Mouse (Mus musculus): ENCODE measurements at regions not wholly inside any gene's neighbourhood (a gene's known extent, or its start where the extent isn't known, plus 50 kb on each side); places are given as distances from the start of the nearest gene placed in this dataset.

DNA sequence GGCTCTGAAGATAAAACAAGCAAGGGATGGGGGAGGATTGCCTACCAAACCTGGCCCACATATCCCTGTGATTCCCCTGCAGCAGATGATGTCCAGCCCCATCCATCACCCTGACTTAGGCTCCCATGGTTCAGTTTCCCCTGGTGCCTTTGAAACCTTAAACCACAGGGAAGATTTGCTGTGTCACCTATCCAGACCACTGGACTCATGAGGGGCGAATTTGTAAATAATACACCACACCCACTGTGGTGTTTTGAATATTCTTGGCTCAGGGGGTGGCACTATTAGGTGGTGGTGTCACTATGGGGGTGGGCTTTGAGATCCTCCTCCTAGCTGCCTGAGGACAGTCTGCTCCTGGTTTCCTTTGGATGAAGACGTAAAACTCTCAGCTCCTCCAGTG lies 205.8 kb upstream of the Srrm4 start:
- Histone ChIP-seq H3K36me3 (replicated peaks; ENCODE audit: low read length) (no peaks in the 10 kb centered on the region), H3K4me1 (no peaks in the 10 kb centered on the region), H3K9me3 (peaks cover 45% of the 10 kb centered on the region), H3K4me3 (replicated peaks) (no peak overlapping the region), H3K27me3 (replicated peaks) (no peaks in the 10 kb centered on the region)
- TF ChIP-seq FLI1 (IDR thresholded peaks at IDR 0.05; ENCODE audit: low read length) (no peak), GATA1 (IDR thresholded peaks at IDR 0.05; ENCODE audit: borderline replicate concordance, low read length) (no peak)

DNA sequence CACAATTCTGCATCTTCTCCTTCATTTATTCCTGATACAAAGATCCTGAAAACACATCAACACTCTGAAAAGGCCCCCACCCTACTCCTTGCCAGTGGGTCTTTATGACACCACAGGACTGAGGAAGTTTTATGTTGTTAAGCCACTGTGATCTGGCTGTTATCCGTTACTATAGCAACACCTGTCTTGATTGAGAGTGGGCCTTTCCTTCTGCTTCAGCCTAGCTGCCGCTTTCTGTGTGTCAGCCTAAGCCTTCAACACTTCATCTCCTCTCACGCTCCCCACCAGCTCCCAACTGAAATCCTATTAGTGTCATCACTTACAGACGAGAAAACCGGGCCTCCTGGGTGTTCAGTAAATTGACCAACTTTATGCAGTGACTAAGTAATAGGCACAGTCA lies 203.6 kb upstream of the Srrm4 start:
- peaks cover 47% of the 10 kb centered on the region for H3K9me3 ChIP-seq

DNA sequence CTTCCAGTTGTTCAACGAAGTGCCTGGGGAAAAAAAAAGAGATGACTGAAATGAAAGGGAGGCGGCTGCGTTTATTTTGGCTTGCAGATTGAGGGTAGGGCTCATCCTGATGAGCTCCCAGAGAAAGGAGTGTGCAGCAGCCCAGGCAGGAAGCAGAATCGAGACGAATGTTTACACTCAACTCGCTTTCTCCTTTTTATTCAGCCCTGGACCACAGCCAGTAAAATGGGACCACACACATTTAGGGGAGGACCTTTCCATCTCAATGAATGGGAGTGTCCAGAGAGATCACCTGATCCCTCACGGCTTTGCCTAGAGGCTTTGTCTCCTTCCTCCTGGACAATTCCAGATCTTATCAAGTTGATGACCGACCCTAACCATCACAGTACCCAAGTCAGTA lies 198.8 kb upstream of the Srrm4 start:
- no peak overlapping the region for H3K4me3 ChIP-seq (replicated peaks)
- H3K9me3 ChIP-seq, result peaks cover 73% of the 10 kb centered on the region
- H3K27me3 ChIP-seq (replicated peaks), result no peaks in the 10 kb centered on the region
- no peaks in the 10 kb centered on the region for H3K36me3 ChIP-seq (replicated peaks; ENCODE audit: low read length)
- H3K4me1 ChIP-seq, result no peaks in the 10 kb centered on the region
- no peak for TF ChIP-seq FLI1 (IDR thresholded peaks at IDR 0.05; ENCODE audit: low read length)
- no peak for TF ChIP-seq GATA1 (IDR thresholded peaks at IDR 0.05; ENCODE audit: borderline replicate concordance, low read length)

More for the DNA sequence above, 203.6 kb upstream of the Srrm4 start:
- Histone ChIP-seq H3K4me3 (replicated peaks) (no peak overlapping the region), H3K27me3 (replicated peaks) (no peaks in the 10 kb centered on the region), H3K4me1 (no peaks in the 10 kb centered on the region), H3K36me3 (replicated peaks; ENCODE audit: low read length) (no peaks in the 10 kb centered on the region)
- TF ChIP-seq FLI1 (IDR thresholded peaks at IDR 0.05; ENCODE audit: low read length), result no peak
- no peak for TF ChIP-seq GATA1 (IDR thresholded peaks at IDR 0.05; ENCODE audit: borderline replicate concordance, low read length)

DNA sequence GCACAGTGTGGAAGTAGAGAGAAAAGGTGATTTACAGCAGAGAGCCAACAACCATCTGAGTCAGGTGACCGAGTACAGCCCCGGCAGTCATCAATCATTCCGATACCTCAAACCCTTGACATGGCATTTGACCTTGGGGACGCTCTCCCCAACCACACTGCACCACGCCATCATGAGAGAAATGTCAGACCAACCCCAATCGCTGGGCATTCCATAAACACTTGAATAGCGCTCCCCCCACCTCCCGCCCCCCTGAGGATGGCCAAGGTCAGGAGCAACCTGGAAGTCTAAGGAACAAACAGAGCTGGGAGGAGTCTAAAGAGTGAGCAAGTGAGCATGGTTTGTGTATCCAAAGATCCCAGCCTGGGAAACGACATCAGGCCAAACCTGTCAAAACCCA lies 198.2 kb upstream of the Srrm4 start:
- no peak for TF ChIP-seq FLI1 (IDR thresholded peaks at IDR 0.05; ENCODE audit: low read length)
- no peak for TF ChIP-seq GATA1 (IDR thresholded peaks at IDR 0.05; ENCODE audit: borderline replicate concordance, low read length)
- peaks cover 75% of the 10 kb centered on the region for H3K9me3 ChIP-seq
- no peaks in the 10 kb centered on the region for H3K36me3 ChIP-seq (replicated peaks; ENCODE audit: low read length)
- H3K4me3 ChIP-seq (replicated peaks), result no peak overlapping the region
- H3K4me1 ChIP-seq, result no peaks in the 10 kb centered on the region; the same call in 1 of the 2 replicates
- H3K27me3 ChIP-seq (replicated peaks), result no peaks in the 10 kb centered on the region

DNA sequence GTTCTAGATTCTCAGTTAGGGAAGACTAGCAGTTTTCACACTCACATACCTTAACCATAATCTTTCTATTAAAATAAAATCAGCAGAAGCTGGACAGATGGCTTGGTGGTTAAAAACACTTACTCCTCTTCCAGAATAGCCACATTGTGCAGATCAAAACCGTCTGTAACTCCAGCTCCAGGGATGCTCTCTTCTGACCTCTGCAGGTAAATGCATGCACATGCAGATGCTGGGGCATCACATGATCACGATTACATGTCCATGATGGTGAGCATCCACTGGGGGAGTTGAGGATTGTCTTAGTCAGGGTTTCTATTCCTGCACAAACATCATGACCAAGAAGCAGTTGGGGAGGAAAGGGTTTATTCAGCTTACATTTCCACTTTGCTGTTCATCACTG lies 184.8 kb upstream of the Srrm4 start:
- H3K27me3 ChIP-seq (replicated peaks), result no peaks in the 10 kb centered on the region
- no peak overlapping the region for H3K4me3 ChIP-seq (replicated peaks)
- TF ChIP-seq GATA1 (IDR thresholded peaks at IDR 0.05; ENCODE audit: borderline replicate concordance, low read length), result no peak
- no peak for TF ChIP-seq FLI1 (IDR thresholded peaks at IDR 0.05; ENCODE audit: low read length)
- H3K9me3 ChIP-seq, result peaks cover 48% of the 10 kb centered on the region
- no peaks in the 10 kb centered on the region for H3K36me3 ChIP-seq (replicated peaks; ENCODE audit: low read length)
- no peaks in the 10 kb centered on the region for H3K4me1 ChIP-seq

DNA sequence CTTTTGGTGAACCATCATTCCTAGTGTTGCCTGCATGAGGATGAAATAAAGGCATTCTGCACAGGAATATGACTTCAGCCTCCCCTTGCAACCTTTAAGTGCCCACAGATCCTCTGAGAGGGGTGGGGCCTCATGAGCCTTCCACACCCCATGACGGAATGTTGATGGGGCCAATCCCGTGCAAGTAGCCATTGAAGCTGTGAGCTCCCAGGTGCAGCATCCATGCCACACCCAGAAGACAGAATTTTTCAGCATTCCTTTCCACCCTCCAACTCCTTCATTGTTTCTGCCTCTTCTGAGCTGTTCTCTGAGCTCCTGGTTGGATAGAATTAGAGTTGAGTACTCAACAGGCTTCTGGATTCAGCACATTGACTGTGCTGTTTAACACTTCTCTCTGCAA lies 174.6 kb upstream of the Srrm4 start:
- no peak overlapping the region for H3K4me3 ChIP-seq (replicated peaks)
- H3K27me3 ChIP-seq (replicated peaks), result no peaks in the 10 kb centered on the region
- peaks cover 49% of the 10 kb centered on the region for H3K9me3 ChIP-seq
- no peaks in the 10 kb centered on the region for H3K4me1 ChIP-seq
- no peaks in the 10 kb centered on the region for H3K36me3 ChIP-seq (replicated peaks; ENCODE audit: low read length)
- TF ChIP-seq GATA1 (IDR thresholded peaks at IDR 0.05; ENCODE audit: borderline replicate concordance, low read length) (no peak), FLI1 (IDR thresholded peaks at IDR 0.05; ENCODE audit: low read length) (no peak)

DNA sequence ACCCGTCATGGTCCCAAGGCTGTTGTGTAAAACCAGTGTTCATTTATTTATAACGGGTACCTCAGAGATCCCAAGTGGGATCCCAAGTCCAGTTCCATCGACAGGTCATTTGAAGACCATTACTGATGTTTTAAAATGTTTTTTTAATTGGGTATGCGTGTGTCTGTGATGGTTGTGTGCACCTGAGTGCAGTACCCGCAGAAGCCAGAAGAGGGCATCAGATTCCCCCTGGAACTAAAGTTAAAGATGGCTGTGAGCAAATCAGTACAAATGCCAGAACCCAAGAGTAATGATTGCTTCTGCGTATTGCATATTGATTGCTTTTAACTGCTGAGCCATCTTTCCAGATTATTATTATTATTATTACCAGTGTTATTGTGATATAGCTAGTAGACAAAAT lies 169.7 kb upstream of the Srrm4 start:
- TF ChIP-seq GATA1 (IDR thresholded peaks at IDR 0.05; ENCODE audit: borderline replicate concordance, low read length), result no peak
- TF ChIP-seq FLI1 (IDR thresholded peaks at IDR 0.05; ENCODE audit: low read length), result no peak
- no peaks in the 10 kb centered on the region for H3K36me3 ChIP-seq (replicated peaks; ENCODE audit: low read length)
- H3K27me3 ChIP-seq (replicated peaks), result no peaks in the 10 kb centered on the region
- no peaks in the 10 kb centered on the region for H3K4me1 ChIP-seq
- H3K9me3 ChIP-seq, result peaks cover 66% of the 10 kb centered on the region
- no peak overlapping the region for H3K4me3 ChIP-seq (replicated peaks)

DNA sequence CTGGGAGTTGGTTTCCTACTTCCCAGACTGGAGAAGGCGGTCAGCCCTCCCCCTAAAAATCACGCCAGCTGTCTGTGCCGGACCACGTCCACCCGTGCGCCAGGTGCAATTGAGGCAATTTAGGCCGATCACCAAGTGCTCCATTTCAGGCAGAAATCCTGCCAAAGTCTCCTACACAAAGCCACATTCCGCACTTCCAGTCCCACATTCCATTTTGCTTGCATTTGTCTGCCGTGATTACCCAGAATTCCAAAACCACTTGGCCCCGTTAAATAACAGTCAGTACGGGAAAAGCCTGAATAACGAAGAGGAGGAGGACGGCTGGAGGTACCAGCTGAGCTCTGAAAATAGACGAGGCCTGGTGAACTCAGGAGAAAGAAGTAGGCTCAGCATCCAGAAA lies 167.1 kb upstream of the Srrm4 start:
- Histone ChIP-seq H3K4me3 (replicated peaks) (no peak overlapping the region), H3K36me3 (replicated peaks; ENCODE audit: low read length) (no peaks in the 10 kb centered on the region), H3K4me1 (no peaks in the 10 kb centered on the region), H3K27me3 (replicated peaks) (no peaks in the 10 kb centered on the region), H3K9me3 (peaks cover 65% of the 10 kb centered on the region)
- TF ChIP-seq FLI1 (IDR thresholded peaks at IDR 0.05; ENCODE audit: low read length) (no peak), GATA1 (IDR thresholded peaks at IDR 0.05; ENCODE audit: borderline replicate concordance, low read length) (no peak)

DNA sequence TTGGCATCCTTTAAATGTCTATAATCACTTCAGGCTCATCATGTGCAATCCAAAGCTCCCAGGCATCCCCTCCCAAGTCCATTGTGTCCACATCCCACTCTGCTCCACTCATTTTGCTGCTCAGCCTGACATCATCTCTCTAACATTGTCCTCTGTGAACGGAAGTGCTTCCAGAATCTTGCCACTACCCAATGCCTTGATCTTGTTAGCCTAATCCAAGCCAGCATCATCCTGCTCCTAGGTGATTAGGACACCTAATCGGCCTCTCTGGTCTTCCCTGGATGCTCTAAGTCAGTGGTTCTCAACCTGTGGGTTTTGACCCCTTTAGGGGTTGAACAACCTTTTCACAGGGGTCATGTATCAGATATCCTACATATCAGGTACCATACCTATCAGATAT lies 161.3 kb upstream of the Srrm4 start:
- H3K36me3 ChIP-seq (replicated peaks; ENCODE audit: low read length), result no peaks in the 10 kb centered on the region
- H3K27me3 ChIP-seq (replicated peaks), result no peaks in the 10 kb centered on the region
- H3K9me3 ChIP-seq, result peaks cover 32% of the 10 kb centered on the region
- H3K4me3 ChIP-seq (replicated peaks), result no peak overlapping the region
- TF ChIP-seq FLI1 (IDR thresholded peaks at IDR 0.05; ENCODE audit: low read length) (no peak), GATA1 (IDR thresholded peaks at IDR 0.05; ENCODE audit: borderline replicate concordance, low read length) (no peak)
- H3K4me1 ChIP-seq, result no peaks in the 10 kb centered on the region

DNA sequence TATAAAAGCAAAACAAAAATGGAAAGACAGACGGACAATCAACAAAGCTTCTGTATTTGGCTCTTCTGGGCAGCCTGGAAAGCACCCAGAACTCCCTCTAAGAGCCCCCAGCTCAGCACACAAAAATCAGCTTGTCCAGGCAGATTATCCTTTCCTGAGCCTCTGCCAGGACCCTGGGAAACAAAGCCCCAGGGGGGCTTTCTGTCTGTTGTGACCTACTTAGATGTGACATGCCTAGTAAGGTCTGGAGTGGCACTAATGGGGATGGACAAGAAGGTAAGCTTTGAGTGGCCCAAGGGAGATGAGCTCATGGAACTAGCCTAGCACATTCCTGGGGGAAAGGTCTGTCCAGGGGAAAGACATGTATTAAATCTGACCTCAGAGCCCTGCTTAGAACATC lies 160.5 kb upstream of the Srrm4 start:
- no peak overlapping the region for H3K4me3 ChIP-seq (replicated peaks)
- H3K27me3 ChIP-seq (replicated peaks), result no peaks in the 10 kb centered on the region
- no peaks in the 10 kb centered on the region for H3K36me3 ChIP-seq (replicated peaks; ENCODE audit: low read length)
- no peaks in the 10 kb centered on the region for H3K4me1 ChIP-seq
- H3K9me3 ChIP-seq, result peaks cover 32% of the 10 kb centered on the region
- TF ChIP-seq FLI1 (IDR thresholded peaks at IDR 0.05; ENCODE audit: low read length) (no peak), GATA1 (IDR thresholded peaks at IDR 0.05; ENCODE audit: borderline replicate concordance, low read length) (no peak)

DNA sequence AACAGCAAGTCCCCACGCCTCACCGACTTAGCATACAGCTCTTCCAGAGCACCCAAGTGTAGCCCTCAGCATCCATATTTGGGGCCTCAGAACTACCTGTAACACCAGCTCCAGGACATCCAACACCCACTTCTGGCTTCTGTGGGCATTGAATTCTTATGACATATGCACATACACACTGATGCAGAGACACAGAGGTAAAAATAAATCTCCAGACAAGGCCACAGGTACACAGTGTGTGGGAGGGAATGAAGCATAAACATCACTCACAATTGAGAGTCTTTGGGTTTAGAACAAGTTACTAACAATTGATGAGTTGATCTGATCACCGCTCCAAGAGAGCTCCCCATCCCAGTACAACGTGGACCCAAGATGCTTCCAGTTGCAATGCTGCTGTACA lies 154.2 kb upstream of the Srrm4 start:
- Histone ChIP-seq H3K9me3 (peaks cover 28% of the 10 kb centered on the region), H3K27me3 (replicated peaks) (no peaks in the 10 kb centered on the region), H3K4me3 (replicated peaks) (no peak overlapping the region), H3K36me3 (replicated peaks; ENCODE audit: low read length) (no peaks in the 10 kb centered on the region), H3K4me1 (no peaks in the 10 kb centered on the region)
- TF ChIP-seq GATA1 (IDR thresholded peaks at IDR 0.05; ENCODE audit: borderline replicate concordance, low read length) (no peak), FLI1 (IDR thresholded peaks at IDR 0.05; ENCODE audit: low read length) (no peak)
